Mouse (Mus musculus) small intestine, adult 2 months (tissue): ENCODE results near the gene Neurod2.

Source experiments
- CTCF ChIP-seq: fragments of 200-500 bp; IDR thresholded peaks from 2 replicates; pipeline ENCODE4 v1.5.1; 2012; ENCODE audit warnings: low read depth, mild to moderate bottlenecking, control low read depth, inconsistent platforms, low read length, moderate library complexity, mixed read lengths; ENCODE audit not compliant: insufficient replicate concordance, insufficient read length; ENCODE audit errors: extremely low read depth
- POLR2A ChIP-seq: fragments of 200-500 bp; IDR thresholded peaks from 2 replicates; pipeline ENCODE4 v1.6.1; 2012; ENCODE audit warnings: low read depth, mild to moderate bottlenecking, control low read depth, inconsistent platforms, low read length, moderate library complexity

DNA sequence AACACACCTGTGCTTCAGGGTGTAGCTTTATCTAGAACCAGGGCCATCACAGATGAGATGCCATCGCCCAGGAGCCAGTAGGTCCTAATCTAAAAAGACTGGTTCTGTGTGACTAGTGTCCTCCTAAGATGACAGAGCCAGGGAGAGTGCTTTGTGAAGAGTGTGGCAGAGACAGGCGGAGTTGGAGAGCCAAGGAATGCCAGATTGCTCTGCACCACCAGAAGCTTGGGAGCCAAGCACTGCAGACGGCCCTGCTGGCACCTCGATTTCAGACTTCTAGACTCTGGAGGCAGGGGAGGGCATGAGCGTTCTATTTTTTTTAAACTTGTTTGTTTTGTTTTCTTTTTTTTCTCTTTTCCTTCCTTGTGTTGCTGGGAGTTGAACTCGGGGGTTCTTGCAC is 39.9 kb upstream of the Neurod2 start:
- TF ChIP-seq CTCF, result no peak
- no peak for TF ChIP-seq POLR2A
